Mouse (Mus musculus): ENCODE measurements around the gene Chst10.

DNA sequence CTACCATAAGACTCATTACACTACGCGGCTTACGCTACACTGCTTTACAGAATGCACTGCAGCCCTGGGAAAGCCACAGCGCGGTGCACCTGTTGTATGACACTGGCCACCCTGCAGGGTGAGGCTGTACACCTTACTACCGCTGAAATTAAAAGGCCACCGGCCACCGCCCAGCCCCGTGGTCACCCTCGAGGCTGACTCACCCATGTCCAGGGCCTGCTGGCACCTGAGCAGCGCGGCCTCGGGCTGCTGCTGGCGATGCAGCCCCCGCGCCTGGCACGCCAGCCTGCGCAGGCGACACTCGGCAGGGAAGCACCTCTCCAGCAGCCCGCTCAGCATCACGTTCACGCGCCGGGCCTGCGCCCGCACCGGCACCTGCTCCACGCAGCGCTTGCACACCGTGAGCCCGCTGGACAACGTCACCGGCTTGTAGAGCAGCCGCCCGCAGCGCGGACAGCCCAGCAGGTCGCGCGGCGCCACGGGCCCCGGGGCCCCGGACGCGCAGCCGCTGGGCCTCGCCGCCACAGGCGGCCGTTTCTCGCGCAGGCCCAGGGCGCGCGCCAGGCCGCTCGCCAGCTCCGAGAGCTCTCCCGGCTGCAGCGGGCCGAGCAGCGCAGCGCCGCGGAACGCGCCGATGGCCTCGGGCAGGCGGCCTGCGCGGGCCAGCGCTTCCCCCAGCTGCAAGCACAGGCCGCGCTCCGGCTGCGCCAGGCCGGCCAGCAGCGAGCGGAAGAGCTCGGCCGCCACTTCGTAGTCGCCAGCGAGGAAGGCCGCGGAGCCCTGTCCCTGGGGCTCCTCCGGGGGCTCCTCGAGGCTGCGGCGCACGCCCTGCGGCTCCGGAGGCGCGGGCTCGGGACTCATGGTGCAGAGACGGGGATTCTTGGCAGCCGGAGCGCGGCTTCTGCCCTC, 62.1 kb downstream of the Chst10 start:
- TF ChIP-seq EP300 (optimal IDR thresholded peaks at IDR 0.05): no peak
- TF ChIP-seq CTCF (IDR thresholded peaks at IDR 0.05; ENCODE audit: low read depth): no peak
